Mouse (Mus musculus): ENCODE measurements around the gene Rtn4rl1. TPM values are rescaled to one million over a fixed set of nuclear protein-coding genes. Genes with fewer than 3 reads are reported as not detected.
A peak's percentile ranks its signal among the peaks of the same experiment; 100 is the strongest.
"Not testable (repeated sequence)": the region's sequence is repeated elsewhere in the genome, so short reads cannot be mapped to it uniquely, and the experiment has no call there.

Rtn4rl1 gene
- polyA plus RNA-seq, 1 experiment: 2.7 TPM

DNA sequence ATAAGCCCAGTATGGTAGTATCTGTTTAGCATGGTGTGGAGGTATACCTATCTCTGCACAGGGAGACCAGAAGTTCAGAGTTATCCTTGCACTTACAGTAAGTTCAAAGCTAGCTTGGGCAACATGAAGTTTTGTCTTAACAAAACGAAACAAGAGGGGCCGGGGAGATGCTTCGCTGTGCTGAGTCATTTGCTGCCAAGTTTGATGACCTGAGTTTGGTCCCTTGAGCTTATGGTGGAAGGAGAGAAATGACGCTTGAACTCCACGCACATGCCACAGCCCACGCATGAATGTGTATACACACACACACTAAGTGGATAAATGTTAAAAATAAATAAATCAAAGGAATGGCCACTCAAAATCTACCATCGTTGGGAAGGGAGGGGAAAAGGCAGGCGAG lies 94.9 kb downstream of the Rtn4rl1 start:
- H3K4me1 ChIP-seq (ENCODE audit: control insufficient read depth, insufficient read depth, low read length): no peaks in the 10 kb centered on the region
- no peak overlapping the region for H3K27ac ChIP-seq (ENCODE audit: insufficient read depth, low read length)
- TF ChIP-seq POLR2A (IDR thresholded peaks at IDR 0.05; ENCODE audit: low read depth, low read length): no peak
- no peak for TF ChIP-seq CTCF (IDR thresholded peaks at IDR 0.05; ENCODE audit: borderline replicate concordance, insufficient read depth, low read length)
- no peak overlapping the region for H3K4me3 ChIP-seq (ENCODE audit: insufficient read depth, low read length)

DNA sequence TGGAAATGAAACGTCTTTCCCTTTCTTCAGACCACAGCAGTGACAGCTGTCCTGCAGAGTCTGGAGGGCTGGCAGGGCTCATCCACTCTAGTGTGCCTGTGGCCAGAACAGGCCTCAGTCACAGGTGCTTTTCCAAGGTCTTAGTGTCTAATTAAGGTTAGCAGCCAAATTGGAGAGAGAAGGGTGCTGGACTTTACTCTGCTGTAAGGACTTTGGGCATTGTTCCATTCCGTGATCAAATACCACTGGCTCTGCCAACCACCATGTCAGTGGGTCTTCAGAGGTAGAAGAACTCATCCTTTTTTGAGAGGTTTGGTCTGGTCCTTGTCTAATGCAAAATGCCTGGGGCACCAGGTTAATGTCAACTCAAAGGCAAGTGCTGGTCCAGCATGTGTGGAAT lies 95.5 kb downstream of the Rtn4rl1 start:
- no peak overlapping the region for H3K4me3 ChIP-seq (ENCODE audit: insufficient read depth, low read length)
- no peak for TF ChIP-seq CTCF (IDR thresholded peaks at IDR 0.05; ENCODE audit: borderline replicate concordance, insufficient read depth, low read length)
- TF ChIP-seq POLR2A (IDR thresholded peaks at IDR 0.05; ENCODE audit: low read depth, low read length): no peak
- H3K4me1 ChIP-seq (ENCODE audit: control insufficient read depth, insufficient read depth, low read length): no peaks in the 10 kb centered on the region
- no peak overlapping the region for H3K27ac ChIP-seq (ENCODE audit: insufficient read depth, low read length)

DNA sequence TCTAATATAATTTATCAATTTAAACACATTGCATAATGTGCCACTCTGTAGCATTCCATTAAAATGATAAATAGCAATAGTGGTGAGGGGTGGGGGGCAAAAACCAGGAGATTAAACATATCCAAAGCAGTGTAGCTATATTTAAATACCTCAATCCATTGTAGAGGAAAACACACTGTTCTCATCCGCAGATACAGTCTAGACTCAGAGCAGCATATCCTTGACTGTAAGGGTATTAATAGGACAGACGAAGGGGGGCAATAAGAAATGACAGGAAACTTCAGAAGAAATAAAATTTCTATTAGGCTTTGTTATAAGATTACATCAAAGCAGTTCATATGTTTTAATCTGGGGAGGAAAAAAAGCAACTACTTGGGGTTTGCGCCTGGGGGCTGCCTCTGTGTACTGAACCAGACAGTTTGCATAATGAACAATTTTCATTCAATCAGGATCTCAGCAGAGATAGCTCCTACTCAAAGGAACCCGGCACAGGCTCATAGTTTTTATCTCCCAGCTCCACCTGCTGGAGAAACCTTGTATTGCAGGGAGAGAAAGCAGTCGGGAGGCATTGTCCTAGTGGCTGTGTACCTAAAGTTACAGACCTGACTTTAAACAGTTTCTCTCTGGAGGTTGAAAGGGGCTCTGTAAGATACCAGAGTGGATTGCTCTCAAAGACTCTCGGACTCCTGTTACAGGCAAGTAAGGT lies 97.1 kb downstream of the Rtn4rl1 start:
- no peak overlapping the region for H3K27ac ChIP-seq (ENCODE audit: insufficient read depth, low read length)
- H3K4me1 ChIP-seq (ENCODE audit: control insufficient read depth, insufficient read depth, low read length): no peaks in the 10 kb centered on the region
- H3K4me3 ChIP-seq (ENCODE audit: insufficient read depth, low read length): no peak overlapping the region
- TF ChIP-seq CTCF (IDR thresholded peaks at IDR 0.05; ENCODE audit: borderline replicate concordance, insufficient read depth, low read length) (0 out of 2 replicates have a peak, but pooled peaks have one; percentile 9), POLR2A (IDR thresholded peaks at IDR 0.05; ENCODE audit: low read depth, low read length) (no peak)

DNA sequence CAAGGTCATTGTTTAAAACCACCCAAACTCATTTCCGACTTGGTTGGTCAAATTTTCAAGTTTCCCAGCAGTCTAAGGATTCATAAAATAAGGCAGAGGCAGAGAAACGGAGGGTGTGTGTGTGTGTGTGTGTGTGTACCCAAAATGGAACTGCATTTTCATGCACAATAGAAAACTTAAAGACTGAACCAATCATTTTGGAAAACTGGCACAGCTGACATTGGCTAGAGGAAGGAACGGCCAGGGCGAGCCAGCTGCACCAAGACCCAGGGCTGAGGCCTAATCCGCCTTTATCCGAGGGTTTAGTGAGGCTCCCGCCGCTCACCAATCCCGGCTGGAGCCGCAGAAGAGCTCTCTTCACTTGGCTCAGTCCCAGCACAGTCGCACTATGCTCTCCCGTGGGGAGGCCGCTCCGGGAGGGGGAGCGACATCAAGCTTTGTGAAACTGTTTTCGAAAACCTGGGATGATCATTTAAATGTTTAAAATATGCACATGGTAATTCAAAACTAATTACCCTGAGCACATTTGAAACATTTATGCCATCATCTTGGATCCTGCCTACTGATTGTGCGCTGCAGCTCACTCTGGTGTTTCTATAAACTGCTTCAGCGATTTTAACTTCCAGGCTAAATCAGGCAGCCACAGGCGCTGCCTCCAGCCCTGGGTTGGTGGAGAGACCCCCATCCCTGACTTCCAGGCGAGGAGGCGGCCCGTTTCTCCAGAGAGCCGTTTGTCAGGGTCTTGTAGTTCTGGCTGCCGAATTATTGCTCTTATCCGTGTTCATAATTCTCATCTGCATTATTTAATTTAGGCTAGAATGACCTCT lies 98.0 kb downstream of the Rtn4rl1 start:
- Histone ChIP-seq H3K27ac (ENCODE audit: insufficient read depth, low read length) (no peak overlapping the region), H3K4me1 (ENCODE audit: control insufficient read depth, insufficient read depth, low read length) (no peaks in the 10 kb centered on the region), H3K4me3 (ENCODE audit: insufficient read depth, low read length) (no peak overlapping the region)
- TF ChIP-seq POLR2A (IDR thresholded peaks at IDR 0.05; ENCODE audit: low read depth, low read length) (no peak), CTCF (IDR thresholded peaks at IDR 0.05; ENCODE audit: borderline replicate concordance, insufficient read depth, low read length) (no peak)

DNA sequence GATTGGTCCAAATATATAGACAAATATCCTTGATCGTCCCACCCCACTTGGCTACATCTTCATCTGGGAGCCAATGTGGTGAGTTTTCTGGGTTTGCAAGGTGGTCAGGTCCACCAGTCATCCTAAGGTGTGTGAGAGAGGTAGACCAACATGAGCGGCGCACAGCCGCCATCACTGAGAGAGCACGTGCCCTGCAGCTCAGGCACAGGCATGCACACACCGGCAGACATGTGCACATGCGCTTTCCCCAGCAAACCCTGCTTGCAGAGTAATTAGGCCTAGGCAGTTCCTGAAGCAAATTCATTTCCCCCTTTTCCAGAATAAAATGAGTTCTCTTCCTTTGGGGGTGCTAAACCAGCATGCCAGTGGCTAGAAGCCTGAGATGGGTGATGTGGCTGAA lies 98.7 kb downstream of the Rtn4rl1 start:
- Histone ChIP-seq H3K4me3 (ENCODE audit: insufficient read depth, low read length) (no peak overlapping the region), H3K27ac (ENCODE audit: insufficient read depth, low read length) (no peak overlapping the region), H3K4me1 (ENCODE audit: control insufficient read depth, insufficient read depth, low read length) (no peaks in the 10 kb centered on the region)
- no peak for TF ChIP-seq CTCF (IDR thresholded peaks at IDR 0.05; ENCODE audit: borderline replicate concordance, insufficient read depth, low read length)

DNA sequence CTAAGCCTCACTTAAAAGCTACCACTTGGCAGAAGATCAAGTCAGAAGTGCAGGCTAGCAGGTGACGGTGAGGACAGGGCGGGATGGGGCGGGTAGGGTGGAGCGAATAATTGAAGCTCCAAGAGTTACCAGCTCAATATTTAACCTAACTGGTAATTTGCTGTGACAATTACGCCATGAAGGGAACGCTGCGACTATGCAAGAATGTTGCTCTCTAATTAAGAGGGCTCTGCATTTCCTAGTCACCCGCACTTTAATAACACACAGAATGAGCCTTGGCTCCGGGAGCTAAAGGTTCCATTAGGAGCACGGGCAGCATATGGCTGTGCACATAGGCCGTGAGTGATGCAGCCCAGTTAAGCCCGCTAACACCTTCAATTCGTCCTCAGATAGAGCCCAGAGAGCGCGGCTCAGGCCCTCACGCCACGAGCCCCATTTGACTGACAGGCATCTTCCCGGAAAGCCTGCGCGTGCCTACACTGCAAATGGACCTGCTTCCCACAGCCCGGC lies 100.3 kb downstream of the Rtn4rl1 start:
- H3K27ac ChIP-seq (ENCODE audit: insufficient read depth, low read length): no peak overlapping the region
- TF ChIP-seq POLR2A (IDR thresholded peaks at IDR 0.05; ENCODE audit: low read depth, low read length) (no peak), CTCF (IDR thresholded peaks at IDR 0.05; ENCODE audit: borderline replicate concordance, insufficient read depth, low read length) (no peak)
- H3K4me1 ChIP-seq (ENCODE audit: control insufficient read depth, insufficient read depth, low read length): no peaks in the 10 kb centered on the region
- no peak overlapping the region for H3K4me3 ChIP-seq (ENCODE audit: insufficient read depth, low read length)

DNA sequence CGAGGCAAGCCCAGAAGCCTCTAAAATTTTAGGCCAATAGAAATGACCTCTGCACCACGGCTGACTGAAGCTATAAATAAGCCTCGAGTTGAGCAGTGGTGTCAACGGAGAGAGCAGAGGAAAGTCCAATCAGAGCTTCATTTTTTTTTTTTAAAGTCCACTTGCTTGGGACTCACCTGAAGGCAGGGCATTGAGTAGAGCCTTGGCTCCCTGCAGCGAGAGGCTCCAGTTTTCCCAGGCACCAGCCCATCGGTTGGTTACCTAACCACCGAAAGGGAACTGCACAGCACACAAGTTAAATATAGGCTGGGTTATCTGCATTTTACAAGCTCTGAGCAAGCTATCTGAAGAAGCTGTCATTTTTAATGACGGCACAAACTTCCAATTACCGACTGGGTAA lies 101.3 kb downstream of the Rtn4rl1 start:
- Histone ChIP-seq H3K27ac (ENCODE audit: insufficient read depth, low read length) (no peak overlapping the region), H3K4me1 (ENCODE audit: control insufficient read depth, insufficient read depth, low read length) (no peaks in the 10 kb centered on the region), H3K4me3 (ENCODE audit: insufficient read depth, low read length) (no peak overlapping the region)
- no peak for TF ChIP-seq POLR2A (IDR thresholded peaks at IDR 0.05; ENCODE audit: low read depth, low read length)
- no peak for TF ChIP-seq CTCF (IDR thresholded peaks at IDR 0.05; ENCODE audit: borderline replicate concordance, insufficient read depth, low read length)

DNA sequence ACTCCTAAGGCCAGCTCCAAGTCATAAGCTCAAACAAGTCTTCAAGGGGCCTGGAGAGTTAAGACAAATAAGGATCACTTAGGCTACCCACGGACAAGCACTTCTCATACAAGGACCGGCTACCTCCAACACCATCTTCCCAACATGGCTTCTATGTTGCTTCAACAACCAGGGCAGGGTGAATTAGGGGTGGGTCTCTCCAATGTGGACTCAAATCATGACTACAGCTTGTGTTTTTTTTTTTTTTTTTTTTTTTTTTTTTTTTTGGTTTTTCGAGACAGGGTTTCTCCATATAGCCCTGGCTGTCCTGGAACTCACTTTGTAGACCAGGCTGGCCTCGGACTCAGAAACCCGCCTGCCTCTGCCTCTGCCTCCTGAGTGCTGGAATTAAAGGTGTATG lies 102.0 kb downstream of the Rtn4rl1 start:
- H3K4me1 ChIP-seq (ENCODE audit: control insufficient read depth, insufficient read depth, low read length); H3K27ac ChIP-seq (ENCODE audit: insufficient read depth, low read length); H3K4me3 ChIP-seq (ENCODE audit: insufficient read depth, low read length): not testable (repeated sequence)

DNA sequence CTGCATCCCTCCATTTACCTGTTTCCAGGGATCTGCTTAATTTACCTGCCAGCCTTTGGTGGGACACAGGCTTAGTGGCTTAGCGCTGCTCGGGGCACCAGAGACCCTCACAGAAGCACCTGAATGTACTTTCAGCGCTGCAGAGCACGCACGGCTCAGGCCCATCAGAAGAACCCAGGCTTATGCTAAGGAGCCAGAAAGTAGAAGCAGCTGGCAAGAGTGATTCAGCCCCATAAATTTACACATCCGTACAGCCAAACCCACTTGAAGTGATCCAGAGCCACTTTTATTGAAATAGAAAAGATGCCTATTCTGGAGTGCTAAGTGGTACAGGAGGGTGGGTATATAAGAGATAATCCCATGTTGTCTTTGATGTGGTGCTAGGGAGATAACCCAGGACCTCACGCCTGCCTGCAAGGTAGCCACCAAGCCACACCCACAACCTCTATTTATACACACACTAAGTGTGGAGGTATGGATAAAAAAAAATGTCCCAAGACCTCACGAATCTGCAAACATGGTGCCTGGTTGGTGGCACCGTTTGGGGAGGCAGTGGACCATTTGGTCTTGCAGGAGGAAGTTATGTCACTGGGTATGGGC lies 102.9 kb downstream of the Rtn4rl1 start:
- no peak overlapping the region for H3K4me3 ChIP-seq (ENCODE audit: insufficient read depth, low read length)
- TF ChIP-seq POLR2A (IDR thresholded peaks at IDR 0.05; ENCODE audit: low read depth, low read length): no peak
- TF ChIP-seq CTCF (IDR thresholded peaks at IDR 0.05; ENCODE audit: borderline replicate concordance, insufficient read depth, low read length): no peak
- H3K4me1 ChIP-seq (ENCODE audit: control insufficient read depth, insufficient read depth, low read length): no peaks in the 10 kb centered on the region
- H3K27ac ChIP-seq (ENCODE audit: insufficient read depth, low read length): no peak overlapping the region

DNA sequence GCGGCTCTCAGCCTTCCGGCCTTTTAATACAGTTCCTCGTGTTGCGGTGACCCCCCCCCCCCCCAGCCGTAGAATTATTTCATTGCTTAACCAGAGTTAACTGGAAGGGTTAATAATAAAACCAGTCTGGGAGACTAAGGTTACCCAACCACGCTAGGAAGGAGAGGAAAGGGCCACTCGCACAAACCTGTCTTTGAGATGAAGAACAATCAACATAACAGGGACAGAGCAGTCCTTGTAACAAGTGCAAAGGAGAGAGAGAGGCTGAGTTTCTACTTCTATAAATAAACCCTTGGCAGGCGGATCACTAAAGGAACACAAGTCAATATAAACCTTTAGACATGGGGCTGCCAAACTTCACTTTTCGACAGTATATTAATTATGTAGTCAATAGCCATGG lies 104.0 kb downstream of the Rtn4rl1 start:
- Histone ChIP-seq H3K27ac (ENCODE audit: insufficient read depth, low read length) (no peak overlapping the region), H3K4me3 (ENCODE audit: insufficient read depth, low read length) (no peak overlapping the region), H3K4me1 (ENCODE audit: control insufficient read depth, insufficient read depth, low read length) (no peaks in the 10 kb centered on the region)
- no peak for TF ChIP-seq POLR2A (IDR thresholded peaks at IDR 0.05; ENCODE audit: low read depth, low read length)
- no peak for TF ChIP-seq CTCF (IDR thresholded peaks at IDR 0.05; ENCODE audit: borderline replicate concordance, insufficient read depth, low read length)
